Mouse (Mus musculus) limb, embryonic 14.5 days (tissue): ENCODE measurements around the gene Adamtsl1. TPM values are rescaled to one million over a fixed set of nuclear protein-coding genes. Genes with fewer than 3 reads are reported as not detected.

Experiments used
- ATAC-seq: fragments of 200-750 bp; cut with Nextera tagmentation; 2 replicates; pipeline ENCODE4 v1.8.0; 2017; ENCODE audit warnings: low read depth, moderate number of reproducible peaks, moderate TSS enrichment; ENCODE audit not compliant: low FRiP score
- DNase-seq: peaks from one replicate; pipeline ENCODE4 v3.0.0-alpha.2; 2015; ENCODE audit warnings: low spot score
- H3K27ac ChIP-seq: fragments of 300-500 bp; sonication (generic); replicated peaks from 2 replicates; pipeline ENCODE4 v1.5.1; 2014; ENCODE audit warnings: low read depth, mild to moderate bottlenecking, low read length, moderate library complexity, mixed read lengths
- H3K27me3 ChIP-seq: fragments of 300-500 bp; sonication (generic); 2 replicates; pipeline ENCODE4 v1.6.1; 2014; ENCODE audit warnings: low read length, mixed read lengths; ENCODE audit not compliant: control insufficient read depth, insufficient read depth
- H3K36me3 ChIP-seq: fragments of 300-500 bp; sonication (generic); 2 replicates; pipeline ENCODE4 v1.6.1; 2014; ENCODE audit warnings: mild to moderate bottlenecking, low read length, moderate library complexity, mixed read lengths; ENCODE audit not compliant: control insufficient read depth, insufficient read depth
- H3K4me1 ChIP-seq: fragments of 300-500 bp; sonication (generic); 2 replicates; pipeline ENCODE4 v1.6.1; 2014; ENCODE audit warnings: antibody characterized with exemption, low read length, mixed read lengths; ENCODE audit not compliant: control insufficient read depth, insufficient read depth
- H3K4me2 ChIP-seq: fragments of 300-500 bp; sonication (generic); replicated peaks from 2 replicates; pipeline ENCODE4 v1.6.1; 2014; ENCODE audit warnings: low read depth, mild to moderate bottlenecking, low read length, moderate library complexity; ENCODE audit not compliant: severe bottlenecking
- H3K4me3 ChIP-seq: fragments of 300-500 bp; sonication (generic); replicated peaks from 2 replicates; pipeline ENCODE4 v1.5.1; 2014; ENCODE audit warnings: low read length
- H3K9ac ChIP-seq: fragments of 300-500 bp; sonication (generic); 2 replicates; pipeline ENCODE4 v1.6.1; 2014; ENCODE audit warnings: mild to moderate bottlenecking, low read depth, low read length, moderate library complexity; ENCODE audit not compliant: severe bottlenecking
- H3K9me3 ChIP-seq: fragments of 300-500 bp; sonication (generic); 2 replicates; pipeline ENCODE4 v1.6.1; 2016; ENCODE audit warnings: low read length; ENCODE audit not compliant: control insufficient read depth
- POLR2A ChIP-seq: fragments of 200-500 bp; IDR thresholded peaks from 2 replicates; pipeline ENCODE4 v1.8.0; 2012; ENCODE audit warnings: inconsistent platforms, mild to moderate bottlenecking, moderate library complexity, borderline replicate concordance; ENCODE audit not compliant: insufficient read depth, insufficient read length; ENCODE audit errors: extremely low read depth
- whole genome bisulfite sequencing: fragments of 180-500 bp; shearing (Covaris S2); extraction: QIAGEN DNeasy Blood & Tissue Kit; methylation state at CpG from one replicate; pipeline ENCODE4 v1.1.7; 2014; 5-methylcytosine and 5-hydroxymethylcytosine counted together
- polyA plus RNA-seq, 2 experiments: library from polyadenylated mRNA; depleted of rRNA in 1 of 2; stranded (reverse) in 1 of 2; unstranded in 1 of 2; fragments of >200 nt; fragmentation: Nextera tagmentation in 1 of 2; extraction: Ambion mirVana in 1 of 2; gene quantifications; 2 replicates each; pipeline versions ENCODE4 v1.2.1 to v1.2.3; 2012 to 2014

Adamtsl1 gene
- polyA plus RNA-seq, 2 experiments: 22.9 to 47.5 TPM

DNA sequence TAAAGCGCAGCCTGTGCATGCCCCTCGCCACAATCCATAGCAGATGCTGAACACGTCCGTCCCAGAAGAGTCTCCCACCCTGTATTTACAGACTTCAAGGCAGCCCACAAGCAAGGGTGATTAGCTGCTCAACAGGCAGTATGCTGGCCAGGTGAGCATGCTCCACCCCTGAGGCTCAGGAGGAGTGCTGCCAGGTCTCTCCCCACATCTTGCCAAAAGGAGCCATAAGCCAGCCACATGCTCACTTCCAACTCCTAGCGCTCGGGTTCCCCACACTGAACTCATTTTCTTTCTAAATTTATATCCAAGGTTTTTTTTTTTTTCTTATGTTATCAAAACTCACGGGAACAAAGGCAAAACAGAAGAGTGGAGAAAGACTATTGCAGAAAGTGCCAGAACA is 687.8 kb downstream of the Adamtsl1 start:
- no peaks in the 10 kb centered on the region for H3K4me1 ChIP-seq
- H3K27me3 ChIP-seq: no peaks in the 10 kb centered on the region
- no peak overlapping the region for H3K4me2 ChIP-seq
- no peak overlapping the region for H3K4me3 ChIP-seq
- no peak overlapping the region for H3K9ac ChIP-seq
- 49% methylated on average over 7 of the region's 7 CpGs for WGBS
- DNase-seq: peak; percentile 65
- no peak for ATAC-seq
- H3K36me3 ChIP-seq: peaks cover 4% of the 10 kb centered on the region; the same call in 1 of the 2 replicates
- no peak for TF ChIP-seq POLR2A
- H3K27ac ChIP-seq: no peak overlapping the region; the same call in 1 of the 2 replicates
- no peaks in the 10 kb centered on the region for H3K9me3 ChIP-seq

DNA sequence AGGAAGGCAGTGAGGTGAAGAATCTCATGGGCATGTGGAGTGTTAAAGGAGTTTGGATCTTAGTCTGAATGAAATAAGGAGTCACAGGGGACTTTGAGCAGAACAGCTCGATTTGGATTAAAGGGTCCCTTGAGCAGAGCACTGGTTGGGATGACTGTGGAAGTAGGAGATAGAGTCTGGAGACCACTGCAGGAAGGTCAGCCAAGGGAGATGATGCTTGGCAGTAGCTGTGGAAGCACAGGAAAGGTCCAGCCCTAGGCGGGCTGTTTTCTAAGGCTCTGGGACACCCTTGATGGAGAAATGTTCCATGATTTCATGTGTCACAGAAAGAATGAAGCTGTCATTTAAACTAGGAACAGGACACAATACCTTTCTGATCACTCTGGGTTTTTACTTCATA is 689.3 kb downstream of the Adamtsl1 start:
- no peaks in the 10 kb centered on the region for H3K9me3 ChIP-seq
- H3K4me1 ChIP-seq: no peaks in the 10 kb centered on the region
- H3K4me3 ChIP-seq: no peak overlapping the region
- TF ChIP-seq POLR2A: no peak
- ATAC-seq: no peak
- H3K36me3 ChIP-seq: peaks cover 4% of the 10 kb centered on the region; the same call in 1 of the 2 replicates
- H3K9ac ChIP-seq: no peak overlapping the region
- H3K27ac ChIP-seq: no peak overlapping the region
- no peaks in the 10 kb centered on the region for H3K27me3 ChIP-seq
- 52% methylated on average over 2 of the region's 2 CpGs for WGBS
- no peak for DNase-seq
- H3K4me2 ChIP-seq: no peak overlapping the region

DNA sequence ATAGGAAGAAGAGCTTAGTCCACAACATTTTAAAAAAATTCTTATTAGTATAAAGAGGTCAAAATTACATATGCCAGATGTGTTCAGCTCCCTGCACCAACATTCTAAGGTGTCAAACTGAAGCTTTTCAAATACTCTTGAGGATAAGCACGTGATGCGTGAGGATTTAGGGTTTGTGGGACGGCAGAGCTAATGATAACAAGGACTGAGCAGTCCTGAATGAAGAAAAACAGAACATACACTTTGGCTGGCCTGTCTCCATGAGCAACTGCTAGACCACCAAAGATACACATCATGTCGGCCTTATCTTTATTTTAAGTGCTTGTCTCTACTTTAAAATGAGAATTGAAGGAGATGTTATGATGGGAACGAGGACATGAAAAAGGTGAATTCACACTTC is 710.9 kb downstream of the Adamtsl1 start:
- H3K4me1 ChIP-seq: 0 out of 2 replicates have a peak, but pooled peaks cover 5% of the 10 kb centered on the region
- no peak overlapping the region for H3K9ac ChIP-seq
- H3K9me3 ChIP-seq: no peaks in the 10 kb centered on the region
- no peaks in the 10 kb centered on the region for H3K27me3 ChIP-seq
- H3K27ac ChIP-seq: no peak overlapping the region
- H3K4me3 ChIP-seq: no peak overlapping the region
- no peak overlapping the region for H3K4me2 ChIP-seq
- 82% methylated on average over 5 of the region's 5 CpGs for WGBS
- ATAC-seq (no peak), DNase-seq (no peak)
- H3K36me3 ChIP-seq: peaks cover 8% of the 10 kb centered on the region; the same call in 1 of the 2 replicates
- TF ChIP-seq POLR2A: no peak

DNA sequence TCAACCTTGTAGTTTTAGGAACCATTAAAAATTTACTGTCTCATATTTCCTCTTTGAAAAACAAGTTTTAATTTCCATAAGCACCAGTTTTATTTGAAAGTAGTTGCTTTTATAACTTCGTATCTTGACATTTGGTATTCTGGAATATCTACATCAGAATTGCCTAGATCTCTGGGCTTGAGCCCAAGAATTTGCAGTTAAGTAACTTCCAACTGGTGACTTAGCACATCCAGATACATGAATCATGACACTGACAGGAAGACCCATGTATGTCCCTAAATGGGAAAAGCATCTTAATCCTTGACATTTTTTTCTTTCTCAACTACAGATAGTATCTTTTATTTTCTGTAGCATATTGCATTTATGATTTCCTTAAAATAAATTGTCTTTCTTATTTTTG is 713.1 kb downstream of the Adamtsl1 start:
- H3K4me2 ChIP-seq: no peak overlapping the region
- H3K4me3 ChIP-seq: no peak overlapping the region
- H3K9me3 ChIP-seq: no peaks in the 10 kb centered on the region
- WGBS: 47% methylated on average over 1 of the region's 1 CpGs
- TF ChIP-seq POLR2A: no peak
- H3K27ac ChIP-seq: no peak overlapping the region
- H3K36me3 ChIP-seq: peaks cover 8% of the 10 kb centered on the region; the same call in 1 of the 2 replicates
- no peak for ATAC-seq
- no peaks in the 10 kb centered on the region for H3K27me3 ChIP-seq
- no peak for DNase-seq
- H3K9ac ChIP-seq: no peak overlapping the region
- 0 out of 2 replicates have a peak, but pooled peaks cover 9% of the 10 kb centered on the region for H3K4me1 ChIP-seq

DNA sequence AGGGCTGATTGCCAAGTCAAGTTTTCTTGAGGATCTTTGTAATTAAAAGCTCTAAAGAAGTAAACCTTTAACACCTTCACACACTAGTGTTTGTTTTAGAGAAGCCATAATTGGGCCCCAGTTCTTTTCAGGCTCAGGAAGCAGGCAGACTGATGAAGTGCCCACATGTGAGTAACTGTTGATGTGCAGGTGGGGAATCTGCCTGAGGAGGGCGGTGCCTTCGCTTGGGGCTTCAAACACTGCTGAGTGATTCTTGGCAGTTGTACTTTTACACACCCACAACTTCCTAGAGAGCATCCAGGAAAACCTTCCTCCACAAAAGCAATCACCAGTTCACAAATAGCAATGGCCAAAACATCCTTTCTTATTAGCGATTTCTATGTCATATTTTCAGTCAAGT is 719.2 kb downstream of the Adamtsl1 start:
- H3K36me3 ChIP-seq: peaks cover 4% of the 10 kb centered on the region
- H3K4me3 ChIP-seq: no peak overlapping the region
- no peaks in the 10 kb centered on the region for H3K9me3 ChIP-seq
- H3K4me1 ChIP-seq: 0 out of 2 replicates have a peak, but pooled peaks cover 4% of the 10 kb centered on the region
- no peak overlapping the region for H3K4me2 ChIP-seq
- no peak overlapping the region for H3K27ac ChIP-seq
- no peak for DNase-seq
- H3K27me3 ChIP-seq: no peaks in the 10 kb centered on the region
- WGBS: 77% methylated on average over 3 of the region's 3 CpGs
- no peak for TF ChIP-seq POLR2A
- no peak overlapping the region for H3K9ac ChIP-seq
- no peak for ATAC-seq
